8 mouse cellular contexts compared by ENCODE assay signal in the genomic region with DNA sequence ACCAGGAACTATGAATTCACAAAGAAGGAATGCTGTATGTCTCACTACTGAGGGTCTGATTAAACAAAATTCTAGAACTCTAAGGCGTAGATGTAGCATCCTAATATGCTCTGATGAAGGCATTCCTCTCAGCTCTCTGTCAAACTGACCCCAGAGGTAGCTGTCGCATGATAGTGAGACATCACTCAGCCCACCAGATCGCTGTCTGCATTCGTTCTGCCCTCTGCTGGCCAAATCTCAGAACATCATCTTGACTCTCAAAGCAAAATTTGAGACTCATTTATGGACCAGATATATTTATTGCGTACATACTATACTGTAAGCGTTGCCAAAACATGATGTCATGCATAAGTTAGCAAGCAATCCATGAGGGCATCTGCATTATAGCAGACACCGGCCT. TPM values are rescaled to one million over a fixed set of nuclear protein-coding genes. Genes with fewer than 3 reads are reported as not detected.
DNase-seq lines count a peak whose midpoint lies in the region; ATAC-seq and TF ChIP-seq lines count a peak whose summit lies in the region.

No protein-coding gene starts in this region.

- H3K36me3 ChIP-seq in forebrain, postnatal 0 days (ENCODE audit: insufficient read depth): no peaks in the 10 kb centered on the region
- no peaks in the 10 kb centered on the region for H3K36me3 ChIP-seq in forebrain, embryonic 12.5 days (replicated peaks)
- no peaks in the 10 kb centered on the region for H3K36me3 ChIP-seq in splenic B cell, adult 2 months (ENCODE audit: control insufficient read depth, insufficient read depth, low read length, poor library complexity, severe bottlenecking)

- peak; percentile 16; the same call in 1 of the 2 replicates for ATAC-seq in forebrain, postnatal 0 days
- ATAC-seq in forebrain, embryonic 12.5 days (ENCODE audit: low FRiP score): no peak

- peak; percentile 87 for TF ChIP-seq CTCF in forebrain, postnatal 0 days (IDR thresholded peaks at IDR 0.05; ENCODE audit: low read depth)

- H3K27me3 ChIP-seq in forebrain, postnatal 0 days (ENCODE audit: insufficient read depth, low read length): 0 out of 2 replicates have a peak, but pooled peaks cover 4% of the 10 kb centered on the region
- H3K27me3 ChIP-seq in forebrain, embryonic 12.5 days: 0 out of 2 replicates have a peak, but pooled peaks cover 6% of the 10 kb centered on the region
- no peaks in the 10 kb centered on the region for H3K27me3 ChIP-seq in splenic B cell, adult 2 months (ENCODE audit: control insufficient read depth, insufficient read depth, low read length, poor library complexity, severe bottlenecking)

- no peak overlapping the region for H3K4me3 ChIP-seq in forebrain, postnatal 0 days (ENCODE audit: low read depth, low read length)
- H3K4me3 ChIP-seq in forebrain, embryonic 12.5 days (replicated peaks): no peak overlapping the region

- H3K4me2 ChIP-seq in forebrain, postnatal 0 days (ENCODE audit: low read depth): no peak overlapping the region
- no peak overlapping the region for H3K4me2 ChIP-seq in forebrain, embryonic 12.5 days

- WGBS in forebrain, postnatal 0 days: 26% methylated on average over 7 of the region's 7 CpGs
- WGBS in forebrain, embryonic 12.5 days: 27% methylated on average over 7 of the region's 7 CpGs

- DNase-seq in forebrain, postnatal 0 days: peak; percentile 66
- peak; percentile 44 for DNase-seq in urinary bladder, postnatal 25 days (ENCODE audit: low spot score)
- DNase-seq in urinary bladder, postnatal 4 days (ENCODE audit: low spot score in 2 of 2): no peak
- DNase-seq in embryo, embryonic 10.5 days (ENCODE audit: low spot score): peak; percentile 76
- peak; percentile 42 to 74 for DNase-seq in kidney, postnatal 36 days
- DNase-seq in lung, postnatal 36 days: peak; percentile 70
- peak; percentile 63 for DNase-seq in splenic B cell, adult 2 months (ENCODE audit: low read depth, low spot score)

- no peak overlapping the region for H3K9ac ChIP-seq in forebrain, postnatal 0 days
- H3K9ac ChIP-seq in forebrain, embryonic 12.5 days: no peak overlapping the region

- no peak overlapping the region for H3K27ac ChIP-seq in forebrain, postnatal 0 days (ENCODE audit: low read depth, low read length)
- no peak overlapping the region for H3K27ac ChIP-seq in forebrain, embryonic 12.5 days

- H3K4me1 ChIP-seq in forebrain, postnatal 0 days (ENCODE audit: insufficient read depth): no peaks in the 10 kb centered on the region
- H3K4me1 ChIP-seq in forebrain, embryonic 12.5 days: no peaks in the 10 kb centered on the region

- H3K9me3 ChIP-seq in forebrain, postnatal 0 days (ENCODE audit: low read length): no peaks in the 10 kb centered on the region
- H3K9me3 ChIP-seq in forebrain, embryonic 12.5 days: no peaks in the 10 kb centered on the region

RNA-seq across cellular contexts. Expression of gene Kcne3, which starts 11.3 kb away (rescaled TPM):
- 0.69 TPM in 1 of 2 replicates, not detected in the other for total RNA-seq in forebrain, postnatal 0 days (2014; rRNA removed)
- polyA plus RNA-seq in forebrain, postnatal 0 days (2015; fragmentation: Nextera tagmentation; extraction: Ambion mirVana): 0.26 TPM in 1 of 2 replicates, not detected in the other
- 2.0 and 3.0 TPM in 2 replicates for polyA plus RNA-seq in forebrain, embryonic 12.5 days (2016; fragmentation: Nextera tagmentation; extraction: Ambion mirVana)

RNA-seq across cellular contexts. Expression of gene Lipt2, which starts 28.5 kb away (rescaled TPM):
- 15.9 and 19.2 TPM in 2 replicates for total RNA-seq in forebrain, postnatal 0 days (2014; rRNA removed)
- 20.3 and 21.1 TPM in 2 replicates for polyA plus RNA-seq in forebrain, postnatal 0 days (2015; fragmentation: Nextera tagmentation; extraction: Ambion mirVana)
- polyA plus RNA-seq in forebrain, embryonic 12.5 days (2016; fragmentation: Nextera tagmentation; extraction: Ambion mirVana): 14.4 and 14.9 TPM in 2 replicates

RNA-seq across cellular contexts. Expression of gene Pgm2l1, which starts 39.6 kb away (rescaled TPM):
- total RNA-seq in forebrain, postnatal 0 days (2014; rRNA removed): 128 and 135 TPM in 2 replicates
- 13.4 and 30.3 TPM in 2 replicates for polyA plus RNA-seq in forebrain, postnatal 0 days (2015; fragmentation: Nextera tagmentation; extraction: Ambion mirVana)
- 8.0 and 8.9 TPM in 2 replicates for polyA plus RNA-seq in forebrain, embryonic 12.5 days (2016; fragmentation: Nextera tagmentation; extraction: Ambion mirVana)

Comparison
In these comparisons a context has a peak if more than half of its experiments do, and no peak if none do; other contexts are left out.
1. DNase-seq: peak in forebrain, postnatal 0 days (single experiment), urinary bladder, postnatal 25 days (single experiment), embryo, embryonic 10.5 days (single experiment), kidney, postnatal 36 days (2 of 2), lung, postnatal 36 days (single experiment) and splenic B cell, adult 2 months (single experiment); none in urinary bladder, postnatal 4 days (0 of 2).